Mouse (Mus musculus): Measurements from ENCODE around the gene AB124611.
"Not testable (repeated sequence)": the region's sequence is repeated elsewhere in the genome, so short reads cannot be mapped to it uniquely, and the experiment has no call there.

AB124611 gene

GRCm38 (mm10) chr9:21525142-21525936 lies 637 bp upstream of the AB124611 start:
- no peak for DNase-seq

DNA sequence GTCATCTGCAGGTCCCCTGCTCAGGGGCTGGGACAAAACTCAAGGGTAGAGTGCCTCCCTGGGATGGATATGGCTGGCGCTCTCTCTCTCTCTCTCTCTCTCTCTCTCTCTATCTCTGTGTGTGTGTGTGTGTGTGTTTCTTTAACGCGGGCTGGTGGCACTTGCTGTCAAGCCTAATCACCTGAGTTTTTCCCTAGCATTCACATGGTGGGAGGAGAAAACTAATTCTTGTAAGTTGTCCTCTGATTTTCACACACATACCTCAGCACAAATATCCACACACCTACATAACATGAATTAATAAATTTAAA lies 613 bp downstream of the AB124611 start:
- DNase-seq: no peak

GRCm38 (mm10) chr9:21527100-21527801 lies 1.3 kb downstream of the AB124611 start:
- DNase-seq: no peak

- DNase-seq: no peak
Measured at GRCm38 (mm10) chr9:21527917-21528324, 1.9 kb downstream of the AB124611 start.

DNA sequence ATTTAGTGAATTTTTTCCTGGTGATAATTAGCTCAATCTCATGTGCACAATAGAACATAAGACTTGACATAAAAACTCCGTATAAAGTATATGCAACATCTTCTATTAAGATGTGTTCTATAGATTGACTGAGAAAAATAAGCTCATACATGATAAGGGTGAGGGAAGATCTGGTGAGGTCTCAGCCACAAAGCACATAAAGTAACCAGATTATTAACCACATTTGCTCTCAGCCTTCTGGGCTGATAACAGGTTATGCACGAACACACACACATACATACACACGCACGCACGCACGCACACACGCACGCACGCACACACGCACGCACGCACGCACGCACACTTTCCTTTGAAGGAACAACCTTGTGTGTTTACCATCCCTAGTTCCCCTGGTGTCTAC lies 10.5 kb downstream of the AB124611 start:
- DNase-seq: no peak

GRCm38 (mm10) chr9:21537009-21537408 lies 11.0 kb downstream of the AB124611 start:
- no peak for DNase-seq

- DNase-seq: no peak
Measured at GRCm38 (mm10) chr9:21539981-21540753, 14.2 kb downstream of the AB124611 start.

DNA sequence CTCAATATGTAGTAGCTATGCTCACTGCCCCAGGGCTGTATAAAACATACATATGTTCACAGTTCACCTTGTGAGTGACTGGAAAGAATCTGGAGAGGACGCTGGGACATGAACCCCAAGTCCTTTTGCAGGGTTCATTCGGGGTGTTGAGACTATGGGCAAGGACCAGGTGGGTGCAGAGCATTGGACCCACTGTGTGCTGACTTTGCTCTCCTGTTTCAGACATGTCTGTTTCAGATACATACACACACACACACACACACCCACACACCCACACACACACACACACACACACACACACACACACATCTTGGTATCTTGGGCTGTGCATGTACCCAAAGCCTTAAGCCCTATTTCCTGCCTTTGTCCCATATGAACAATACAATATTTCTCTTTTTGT lies 16.0 kb downstream of the AB124611 start:
- DNase-seq: not testable (repeated sequence)

DNA sequence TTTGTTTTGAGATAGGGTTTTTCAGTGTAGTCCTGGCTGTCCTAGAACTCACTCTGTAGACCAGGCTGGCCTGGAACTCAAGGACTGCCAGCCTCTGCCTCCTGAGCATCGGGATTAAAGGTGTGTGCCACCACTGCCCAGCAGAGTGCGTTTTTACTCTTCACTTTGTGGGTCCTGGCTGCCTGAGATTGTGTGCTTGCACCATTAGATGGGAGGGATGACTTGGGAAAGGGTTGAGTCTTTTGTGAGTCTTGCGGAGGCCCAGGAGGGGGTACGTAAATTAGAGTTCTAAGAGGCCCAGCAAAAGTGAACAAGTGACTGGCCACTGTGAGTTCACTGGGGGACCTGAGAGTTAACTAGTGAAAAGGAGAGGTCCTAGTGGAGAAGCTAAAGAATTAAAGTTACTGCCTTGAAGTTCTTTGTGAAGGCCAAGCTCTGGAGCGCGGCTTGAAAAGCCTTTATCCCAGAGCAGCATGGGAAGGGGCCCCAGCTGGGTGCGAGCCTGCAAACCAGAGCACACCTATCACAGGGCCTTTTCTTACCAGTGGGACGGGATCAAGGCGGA lies 19.5 kb downstream of the AB124611 start:
- DNase-seq: no peak

DNA sequence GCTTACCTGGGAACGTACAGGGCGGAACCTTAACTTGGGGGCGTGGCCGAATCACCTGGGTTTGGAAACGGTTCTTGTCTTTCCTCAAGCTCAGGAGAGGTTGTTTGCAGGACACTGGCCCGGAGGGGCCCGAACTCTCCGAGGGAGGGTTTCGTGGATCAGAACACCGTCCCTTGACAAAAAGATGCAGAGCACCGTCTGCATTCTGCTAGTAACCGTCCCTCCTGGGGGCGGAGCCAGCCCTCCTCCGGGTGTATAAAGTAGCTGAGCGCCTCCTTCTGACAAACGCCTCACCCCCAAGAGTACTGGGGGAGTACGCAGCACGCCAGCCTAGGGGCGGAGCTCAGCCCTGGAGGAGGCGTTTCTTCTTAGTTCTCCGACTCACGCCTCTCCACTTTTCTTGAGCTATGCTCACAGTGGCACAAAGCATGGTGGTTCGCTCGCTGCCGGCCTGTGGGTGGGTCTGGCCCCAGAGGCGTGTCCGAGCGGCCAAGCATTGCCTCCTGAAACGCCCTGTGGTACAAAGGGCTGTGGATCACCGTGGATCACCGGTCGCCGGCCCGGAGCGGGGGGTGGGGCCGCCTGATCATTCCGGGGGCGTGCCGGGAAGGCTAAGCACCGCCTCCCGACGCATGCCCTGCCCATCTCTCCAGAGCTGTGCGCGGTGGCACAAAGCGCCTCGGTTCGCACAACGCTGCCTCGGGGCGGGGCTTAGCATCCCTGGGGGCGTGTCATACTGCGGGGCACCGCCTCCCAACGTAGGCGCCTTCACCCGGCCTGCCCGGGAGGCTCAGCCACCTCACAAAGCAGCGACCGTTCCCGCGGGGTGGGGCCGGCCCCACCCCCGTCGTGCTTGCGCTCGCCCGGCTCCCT lies 20.2 kb downstream of the AB124611 start:
- peak; percentile 99 for DNase-seq

DNA sequence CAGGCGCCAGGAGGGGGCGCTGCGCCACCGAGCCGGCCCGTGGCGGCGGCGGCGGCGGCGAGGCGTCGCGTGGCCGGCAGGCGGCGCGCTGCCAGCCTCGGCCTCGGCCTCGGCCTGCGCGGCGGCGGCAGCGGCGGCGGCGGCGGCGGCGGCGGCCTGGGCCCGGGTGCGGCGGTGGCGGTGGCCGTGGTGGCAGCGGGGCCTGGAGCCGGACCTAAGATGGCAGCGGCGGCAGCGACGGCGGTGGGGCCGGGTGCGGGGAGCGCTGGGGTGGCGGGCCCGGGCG lies 20.8 kb downstream of the AB124611 start, which contains the start of gene Carm1:
Carm1 (plus strand) TSS at position 106 of the 286 bp plus-strand sequence.
- DNase-seq: no peak

- peak; percentile 66 for DNase-seq
Measured at GRCm38 (mm10) chr9:21547075-21547941, 21.3 kb downstream of the AB124611 start.

GRCm38 (mm10) chr9:21551049-21551448 lies 25.1 kb downstream of the AB124611 start:
- no peak for DNase-seq

DNA sequence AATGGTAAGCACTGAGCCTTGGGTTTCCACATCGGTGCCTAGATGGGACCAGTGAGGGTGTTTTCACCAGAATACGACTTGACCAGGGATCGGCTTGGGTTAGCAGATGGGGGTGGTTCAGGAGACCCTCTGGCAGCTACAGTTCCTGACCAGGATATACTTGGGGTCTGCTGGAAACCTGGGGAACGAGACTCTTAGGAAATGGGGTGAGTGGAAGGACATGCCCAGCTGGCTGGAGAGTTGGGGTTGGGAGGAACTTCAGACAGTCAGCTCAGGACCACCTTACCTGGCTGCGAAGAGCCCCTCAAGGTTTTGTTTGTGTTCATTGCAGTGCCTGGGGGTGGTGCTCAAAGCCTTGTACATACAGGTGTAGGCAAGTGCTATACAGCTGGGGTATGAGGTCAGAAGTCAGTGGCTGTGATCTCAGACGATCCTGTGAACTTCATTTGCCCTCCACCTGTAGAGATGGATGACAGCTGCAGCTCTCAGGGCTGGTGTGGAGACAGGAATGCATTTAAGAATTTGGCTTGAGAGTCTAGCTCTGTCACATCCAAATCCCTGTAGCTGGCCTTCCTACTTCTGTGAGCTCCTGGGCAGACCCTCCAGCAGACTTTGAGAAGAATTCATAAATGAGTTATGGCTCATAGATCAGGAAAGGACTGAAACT lies 27.8 kb downstream of the AB124611 start:
- DNase-seq: no peak

GRCm38 (mm10) chr9:21555198-21555742 lies 29.3 kb downstream of the AB124611 start:
- DNase-seq: no peak

DNA sequence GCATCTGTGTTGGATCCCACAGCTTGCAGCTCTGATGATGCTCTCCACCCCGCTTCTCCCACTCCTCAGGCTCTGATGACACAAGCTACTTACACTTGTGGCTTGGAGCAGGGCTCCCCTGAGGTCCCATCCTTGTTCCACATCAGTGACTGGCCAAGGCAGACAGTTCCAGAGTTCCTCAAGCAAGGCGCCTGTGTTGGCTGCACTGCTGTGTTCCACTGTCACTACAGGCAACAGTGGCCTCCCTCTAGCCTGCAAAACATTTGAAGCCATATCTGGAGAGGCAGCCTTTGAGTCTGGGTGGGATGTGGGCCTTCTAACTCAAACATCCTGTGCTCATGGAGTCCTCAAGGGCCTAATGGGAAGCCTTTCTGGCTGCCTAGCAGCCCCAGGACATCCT lies 31.0 kb downstream of the AB124611 start:
- DNase-seq: no peak

- DNase-seq: no peak
Measured at GRCm38 (mm10) chr9:21557556-21557955, 31.6 kb downstream of the AB124611 start.

GRCm38 (mm10) chr9:21558366-21558765 lies 32.4 kb downstream of the AB124611 start:
- peak; percentile 22 for DNase-seq

DNA sequence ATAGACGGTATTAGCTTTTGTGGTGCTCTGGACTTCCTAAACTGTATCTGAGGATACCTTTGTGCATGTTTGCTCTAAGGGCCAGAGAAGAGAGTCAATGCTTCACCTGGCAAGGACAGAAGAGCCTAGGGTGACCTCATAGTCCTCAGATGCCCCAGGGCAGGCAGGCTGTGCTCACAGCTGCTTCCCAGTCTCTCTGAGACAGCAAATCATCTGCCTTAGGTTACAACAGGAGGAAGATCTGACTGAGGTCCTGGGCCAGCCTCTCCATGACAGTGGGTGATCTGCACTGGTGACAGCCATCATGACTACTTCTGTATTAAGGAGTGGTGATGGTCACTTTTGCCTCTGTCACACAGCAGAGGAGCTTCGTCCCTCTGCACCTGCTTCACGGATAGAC lies 33.2 kb downstream of the AB124611 start:
- no peak for DNase-seq

DNA sequence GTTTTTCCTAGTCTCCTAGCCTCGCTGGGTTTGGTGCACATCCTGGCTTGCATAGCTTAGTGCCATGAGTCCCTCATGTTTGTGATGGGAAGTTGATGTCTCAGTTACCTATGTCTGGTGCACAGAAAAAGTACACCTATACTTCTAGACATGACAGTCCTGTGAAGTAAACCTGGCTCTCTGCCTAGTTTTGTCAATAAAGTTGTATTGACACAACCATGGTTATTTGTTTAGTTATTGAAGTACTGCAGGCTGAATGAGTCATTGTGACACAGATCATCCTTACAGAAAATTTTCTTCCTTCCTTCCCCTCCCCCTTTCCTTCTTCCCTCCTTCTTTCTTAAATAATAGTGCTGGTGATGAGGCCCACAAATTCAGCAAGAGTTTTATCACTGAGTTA lies 38.4 kb downstream of the AB124611 start:
- DNase-seq: no peak

Measured in kidney, adult 9 months (tissue).